Mouse (Mus musculus): ENCODE measurements around the gene Rps6kc1. TPM values are rescaled to one million over a fixed set of nuclear protein-coding genes. Genes with fewer than 3 reads are reported as not detected.

Rps6kc1 gene
- total RNA-seq, 1 experiment from 2014 or later, result 23.8 TPM

- peak; percentile 9 for DNase-seq
Measured at GRCm38 (mm10) chr1:190834201-190834907, 77.2 kb downstream of the Rps6kc1 start.

DNA sequence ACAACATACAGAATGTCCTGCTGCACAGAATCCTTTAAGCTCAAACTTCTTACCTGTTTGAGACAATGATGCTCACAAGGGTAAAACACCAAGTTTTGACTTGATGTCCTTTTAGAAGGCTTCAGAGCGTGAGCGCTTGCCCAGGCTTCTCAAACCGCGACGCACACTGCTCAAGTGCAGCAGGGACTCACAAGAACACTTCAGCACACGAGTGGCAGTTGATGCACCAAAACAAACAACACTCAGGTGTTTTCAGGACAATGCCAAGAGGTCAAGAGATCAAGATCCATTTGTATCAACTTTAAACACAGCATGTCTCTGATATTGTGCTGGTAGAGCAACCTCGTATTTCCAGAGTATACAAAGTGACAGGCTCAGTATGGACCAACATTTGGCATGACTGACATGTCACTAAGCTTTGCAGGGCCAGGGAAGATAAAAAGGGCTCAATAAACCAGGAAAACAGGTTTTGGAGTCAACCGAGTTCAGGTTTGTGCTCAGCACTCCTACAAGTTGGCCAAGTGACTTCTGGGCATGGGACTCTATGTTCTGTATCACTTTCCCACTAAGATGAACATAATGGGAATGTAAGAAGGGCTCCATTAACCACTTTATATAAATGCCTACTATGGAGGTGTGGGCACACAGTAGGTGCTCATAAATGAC is 78.5 kb downstream of the Rps6kc1 start:
- no peak for DNase-seq

DNA sequence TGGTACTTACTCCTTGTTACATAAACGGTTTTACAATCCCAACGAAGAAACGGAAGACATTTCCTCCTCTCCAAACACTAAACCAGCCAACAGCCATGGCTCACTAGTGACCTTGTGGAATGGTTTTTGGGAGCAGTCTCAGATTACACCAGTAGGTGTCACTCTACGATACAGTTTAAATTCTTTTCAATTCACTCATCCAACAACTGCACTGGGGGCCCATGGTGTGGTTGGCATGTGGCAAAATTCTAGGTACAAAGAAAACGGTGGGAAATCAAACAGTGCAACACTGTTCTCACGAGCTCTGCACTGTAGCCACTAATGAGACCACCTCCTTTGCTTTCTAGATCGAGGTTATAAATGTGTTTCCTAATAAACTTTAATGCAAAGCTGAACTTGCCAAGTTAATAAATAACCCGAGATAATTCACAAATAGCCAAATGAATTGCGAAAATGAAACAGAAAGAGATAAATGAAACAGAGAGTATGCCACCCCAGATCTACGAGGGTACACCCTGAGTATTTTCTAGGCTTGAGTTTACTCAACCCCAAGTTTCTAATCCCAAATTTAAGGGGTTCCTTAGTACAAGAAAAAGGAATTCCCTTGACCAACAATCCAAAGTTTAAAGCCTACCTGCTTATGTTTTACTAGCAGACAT is 79.6 kb downstream of the Rps6kc1 start:
- DNase-seq, result peak; percentile 68

GRCm38 (mm10) chr1:190826486-190827034 is 85.0 kb downstream of the Rps6kc1 start:
- DNase-seq, result no peak

- DNase-seq, result no peak
Measured at GRCm38 (mm10) chr1:190823745-190824144, 87.8 kb downstream of the Rps6kc1 start.

- DNase-seq, result peak; percentile 79
Measured at GRCm38 (mm10) chr1:190816141-190816540, 95.4 kb downstream of the Rps6kc1 start.

DNA sequence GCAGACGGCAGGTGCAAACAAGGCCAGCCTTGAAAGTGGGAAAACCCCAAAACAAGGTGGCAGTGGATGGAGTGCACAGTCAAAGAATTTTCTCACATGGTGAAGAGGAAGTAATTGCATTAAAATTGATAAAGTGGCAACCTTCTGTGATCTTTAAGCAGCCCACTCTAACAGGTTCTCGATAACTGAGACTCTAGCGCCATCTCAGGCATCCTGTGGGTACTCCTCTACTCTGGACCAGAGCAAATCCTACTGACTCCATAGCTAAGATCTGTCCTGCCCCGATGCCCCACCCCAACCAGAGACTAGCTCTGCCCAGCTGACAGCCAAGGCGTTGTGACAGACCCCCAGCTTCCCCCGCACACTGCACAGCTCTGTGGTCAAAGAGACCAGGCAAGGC is 101.2 kb downstream of the Rps6kc1 start:
- DNase-seq, result no peak

DNA sequence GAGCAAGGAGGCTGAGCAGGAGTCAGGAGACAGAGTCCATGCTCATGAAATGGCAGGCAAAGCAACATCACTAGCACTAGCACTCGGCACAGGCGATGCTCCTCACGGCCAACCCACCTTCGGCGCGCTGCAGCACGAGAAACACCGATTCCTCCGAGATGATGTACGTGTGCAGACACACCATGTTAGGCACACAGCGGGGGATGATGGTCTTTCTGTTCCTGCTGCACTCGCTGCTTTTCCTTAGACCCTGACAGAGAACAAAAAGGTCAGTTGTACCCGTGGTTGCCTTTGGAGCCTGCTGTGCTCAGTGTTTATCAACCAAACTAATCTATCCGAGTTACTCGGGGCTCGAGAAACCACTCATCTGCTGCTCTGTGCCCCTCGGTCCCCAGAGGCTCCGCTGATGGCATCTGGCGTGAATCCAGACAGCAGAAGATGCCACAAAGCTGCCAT is 102.8 kb downstream of the Rps6kc1 start:
- DNase-seq, result no peak

DNA sequence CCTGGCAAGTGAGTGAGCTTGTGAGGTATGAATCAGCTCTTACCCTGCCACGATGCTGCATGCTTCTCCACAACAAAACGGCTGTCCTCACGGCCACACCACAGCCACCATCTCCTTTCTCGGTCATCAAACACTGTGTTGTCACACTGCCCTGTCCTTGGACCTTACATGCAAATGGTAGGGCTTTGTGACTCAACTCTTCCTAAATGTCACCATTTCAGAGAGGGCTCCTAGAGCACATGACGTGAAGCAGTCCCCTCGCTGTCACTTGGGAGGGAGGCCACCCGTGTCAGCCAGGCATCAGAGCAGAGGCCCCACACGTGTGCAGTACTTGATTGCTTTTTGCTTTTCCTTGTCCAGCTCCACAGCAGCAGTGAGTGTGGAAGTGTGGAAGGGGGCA is 104.8 kb downstream of the Rps6kc1 start:
- peak; percentile 63 for DNase-seq

DNA sequence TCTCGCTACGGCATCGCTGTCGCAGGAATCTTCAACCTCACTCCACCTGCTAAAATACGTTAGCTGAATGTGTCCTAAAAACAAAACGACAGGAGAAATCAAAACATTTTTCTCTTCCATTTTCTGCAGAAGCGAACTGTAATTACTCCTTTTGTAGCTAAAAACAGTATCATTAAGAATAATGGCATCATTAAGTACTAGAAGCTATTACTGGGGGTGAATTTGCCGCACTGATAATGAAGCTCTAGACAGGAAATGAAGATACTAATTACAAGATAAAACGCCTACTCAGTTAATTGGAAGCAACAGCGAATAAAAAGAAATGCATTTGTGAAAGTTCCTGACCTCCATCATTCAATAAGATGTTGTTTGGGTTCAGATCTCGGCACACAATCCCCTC is 112.9 kb downstream of the Rps6kc1 start:
- DNase-seq, result no peak

GRCm38 (mm10) chr1:190797483-190798058 is 114.0 kb downstream of the Rps6kc1 start:
- DNase-seq, result no peak

- peak; percentile 65 for DNase-seq
Measured at GRCm38 (mm10) chr1:190796745-190797482, 114.7 kb downstream of the Rps6kc1 start.

GRCm38 (mm10) chr1:190791638-190792037 is 119.9 kb downstream of the Rps6kc1 start:
- no peak for DNase-seq

DNA sequence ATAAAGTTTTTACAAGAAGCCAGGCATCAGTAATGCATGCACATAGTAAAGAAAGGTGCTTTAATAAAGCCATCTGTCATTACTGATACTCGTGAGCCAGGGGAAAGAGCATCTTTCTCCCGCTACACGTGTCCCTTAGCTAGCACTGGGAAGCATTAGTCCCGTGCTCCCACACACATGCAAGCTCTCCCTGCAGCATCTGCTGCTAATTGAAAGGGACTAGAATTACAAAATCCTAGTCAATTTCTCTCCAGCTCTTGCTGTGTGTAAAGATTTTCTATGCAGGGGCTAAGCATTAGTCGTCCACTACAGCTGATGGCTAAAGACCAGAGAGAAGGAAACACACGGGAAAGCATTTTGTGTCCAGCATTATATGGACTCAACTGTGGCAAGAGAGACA is 120.8 kb downstream of the Rps6kc1 start:
- DNase-seq, result no peak

DNA sequence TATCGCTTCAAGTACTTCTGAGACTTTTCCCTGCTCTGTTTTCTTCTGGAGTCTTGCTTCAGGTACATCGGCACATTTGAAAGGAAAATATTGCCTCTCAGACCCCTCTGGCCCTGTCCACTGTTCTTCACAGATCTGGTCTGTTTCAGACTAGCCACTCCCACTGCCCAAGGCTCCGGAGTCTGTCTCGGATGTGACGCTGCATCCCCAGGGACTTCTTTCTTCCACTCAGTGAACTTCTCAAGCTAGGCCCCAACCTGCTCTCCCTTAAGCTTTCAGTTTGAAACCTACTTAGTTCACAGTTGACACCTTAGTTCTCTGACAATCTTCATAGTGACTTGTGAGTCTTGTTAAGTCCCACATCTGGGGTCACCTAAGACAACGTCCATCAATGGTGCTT is 133.9 kb downstream of the Rps6kc1 start:
- DNase-seq, result no peak

DNA sequence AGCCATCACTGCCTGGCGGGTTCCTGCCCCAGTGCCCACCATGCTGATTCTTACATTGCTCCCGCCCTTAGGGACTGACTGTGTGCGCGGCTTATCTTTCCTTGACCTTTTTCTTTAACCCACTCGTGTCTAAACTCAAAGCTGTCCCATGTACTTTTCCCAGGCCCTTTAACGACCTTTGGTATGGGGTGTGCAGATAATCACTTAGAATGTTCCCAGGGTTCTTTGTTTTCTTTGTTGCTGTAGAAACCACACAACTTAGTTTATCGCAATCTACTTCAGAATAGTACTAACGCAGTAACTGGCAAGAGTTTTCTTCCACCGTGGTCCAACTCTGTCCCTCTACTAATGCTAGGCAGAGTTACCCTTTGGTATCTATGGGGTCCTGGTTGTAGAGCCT is 135.3 kb downstream of the Rps6kc1 start:
- DNase-seq, result no peak

- no peak for DNase-seq
Measured at GRCm38 (mm10) chr1:190772088-190772885, 139.3 kb downstream of the Rps6kc1 start.

GRCm38 (mm10) chr1:190769748-190770147 is 141.8 kb downstream of the Rps6kc1 start:
- no peak for DNase-seq

DNA sequence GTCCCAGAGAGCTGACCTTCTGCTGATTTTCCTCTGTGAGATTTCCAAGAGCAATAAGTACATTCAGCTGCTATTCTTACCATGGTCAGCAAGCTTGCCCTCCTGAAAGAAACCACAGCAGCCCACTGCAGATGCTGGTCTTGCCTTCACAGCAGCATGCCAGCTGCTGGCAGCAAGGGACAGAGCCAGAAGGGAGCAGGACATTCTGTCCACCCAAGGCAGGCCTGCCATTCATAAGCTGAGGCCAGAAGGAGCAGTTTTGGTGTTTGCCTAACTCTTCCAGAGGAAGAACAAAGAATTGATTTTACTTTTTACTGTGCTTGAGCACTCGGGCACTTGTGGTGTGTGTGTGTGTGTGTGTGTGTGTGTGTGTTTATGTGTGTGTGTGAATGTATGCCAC is 143.3 kb downstream of the Rps6kc1 start:
- DNase-seq, result no peak

DNA sequence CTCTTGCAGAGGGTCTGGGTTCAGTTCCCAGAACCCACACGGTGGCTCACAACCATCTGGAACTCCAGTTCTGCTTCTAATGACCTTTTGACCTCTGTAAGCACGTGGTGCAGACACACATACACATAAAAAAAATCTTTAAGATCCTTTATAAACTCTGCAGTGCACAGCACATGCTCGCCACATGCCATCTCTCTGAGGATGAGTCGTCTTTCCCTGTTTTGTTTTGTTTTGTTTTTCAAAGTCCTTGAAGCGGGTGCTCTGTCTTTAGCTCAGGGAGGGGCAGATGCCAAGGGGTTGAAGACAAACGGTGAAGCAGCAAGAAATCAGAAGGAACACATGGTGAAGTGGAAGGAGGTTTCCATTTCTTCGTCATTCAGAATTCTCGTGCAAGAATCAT is 143.9 kb downstream of the Rps6kc1 start:
- no peak for DNase-seq

- DNase-seq, result no peak
Measured at GRCm38 (mm10) chr1:190766800-190767199, 144.8 kb downstream of the Rps6kc1 start.
